Mouse (Mus musculus) erythroblast, adult 5-6 weeks (primary cell): ENCODE measurements around the gene Adamts5. TPM values are rescaled to one million over a fixed set of nuclear protein-coding genes. Genes with fewer than 3 reads are reported as not detected.

ENCODE experiments used
- ATAC-seq: replicated peaks from 2 replicates; pipeline ENCODE4 v1.8.0; 2016; ENCODE audit warnings: moderate number of reproducible peaks, mild to moderate bottlenecking, moderate TSS enrichment, inconsistent platforms; ENCODE audit not compliant: poor library complexity, low FRiP score, severe bottlenecking
- total RNA-seq, 2 experiments: library from RNA; stranded (forward) in 1 of 2; stranded (reverse) in 1 of 2; fragments of 150-400 nt in 1 of 2; fragments of 200-764, 138-1000 nt in 1 of 2; gene quantifications; 2 replicates each; pipeline versions ENCODE4 v1.2.3 to v1.2.4; 2015 to 2017; ENCODE audit warnings: low replicate concordance in 2 of 2

The Adamts5 gene
- total RNA-seq, 2 experiments from 2014 or later, result not detected

DNA sequence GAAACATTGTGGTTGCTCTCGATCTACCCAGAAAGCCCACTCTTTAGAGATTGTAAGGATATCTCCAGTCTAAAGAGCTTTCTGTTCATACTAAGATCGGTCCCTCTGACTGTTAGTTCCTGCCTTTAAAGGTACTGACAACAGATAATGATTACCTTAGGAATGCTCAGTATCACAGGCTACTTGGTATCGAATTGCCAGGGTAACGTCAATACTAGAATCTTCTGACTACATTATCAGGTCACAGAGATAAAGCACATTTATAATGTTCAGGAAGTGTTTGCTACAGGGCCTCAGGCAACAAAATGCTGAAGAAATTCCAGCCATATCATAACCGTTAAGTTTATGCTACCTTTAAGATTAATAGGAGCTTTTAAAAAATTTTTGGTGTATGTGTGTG lies 47.1 kb downstream of the Adamts5 start:
- no peak for ATAC-seq

DNA sequence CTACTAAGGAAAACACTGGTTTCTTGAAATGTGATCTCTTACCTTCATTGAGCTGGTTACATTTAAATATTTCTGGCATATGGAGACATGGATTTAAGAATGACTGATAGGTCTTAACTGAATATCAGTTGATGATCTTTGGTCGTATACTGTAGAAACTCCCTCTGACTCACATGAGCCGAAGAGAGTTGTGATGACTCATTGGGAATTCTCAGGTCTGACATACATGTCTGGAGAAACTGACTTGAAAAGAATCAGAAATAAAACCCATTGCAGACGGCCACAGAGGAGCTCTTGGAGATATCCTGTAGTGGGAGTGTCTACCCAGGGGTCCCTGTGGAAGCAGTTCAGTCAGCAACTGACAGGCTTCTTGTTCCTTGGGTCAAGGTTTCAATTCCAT lies 74.6 kb downstream of the Adamts5 start:
- no peak for ATAC-seq

DNA sequence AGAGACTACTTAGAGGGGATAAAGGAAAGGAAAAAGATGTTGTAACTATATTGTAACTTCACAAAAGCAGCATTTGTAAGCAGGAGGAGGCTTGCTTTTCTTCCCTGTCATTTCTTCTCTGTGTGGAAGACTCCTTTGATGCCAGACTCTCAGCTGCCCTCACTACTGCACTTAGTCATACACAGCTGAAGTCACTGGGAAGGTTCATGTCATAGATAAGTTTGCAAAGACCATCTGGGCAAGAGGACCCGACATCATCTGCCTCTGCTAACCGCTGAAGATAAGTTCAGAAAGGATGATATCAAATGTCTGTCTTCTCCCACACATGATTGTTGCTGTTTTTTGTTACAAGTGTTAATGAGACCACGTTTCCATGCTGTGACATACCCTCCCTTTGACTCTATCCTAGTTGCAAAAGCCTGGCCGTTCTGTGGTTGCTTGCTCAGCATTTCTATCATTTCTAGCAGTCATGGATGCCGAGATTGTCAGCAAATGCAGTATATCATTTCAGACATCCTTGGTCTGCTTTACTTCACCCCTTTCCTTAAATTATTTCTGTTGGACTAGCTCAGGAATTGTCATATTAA lies 79.2 kb downstream of the Adamts5 start:
- ATAC-seq, result no peak

DNA sequence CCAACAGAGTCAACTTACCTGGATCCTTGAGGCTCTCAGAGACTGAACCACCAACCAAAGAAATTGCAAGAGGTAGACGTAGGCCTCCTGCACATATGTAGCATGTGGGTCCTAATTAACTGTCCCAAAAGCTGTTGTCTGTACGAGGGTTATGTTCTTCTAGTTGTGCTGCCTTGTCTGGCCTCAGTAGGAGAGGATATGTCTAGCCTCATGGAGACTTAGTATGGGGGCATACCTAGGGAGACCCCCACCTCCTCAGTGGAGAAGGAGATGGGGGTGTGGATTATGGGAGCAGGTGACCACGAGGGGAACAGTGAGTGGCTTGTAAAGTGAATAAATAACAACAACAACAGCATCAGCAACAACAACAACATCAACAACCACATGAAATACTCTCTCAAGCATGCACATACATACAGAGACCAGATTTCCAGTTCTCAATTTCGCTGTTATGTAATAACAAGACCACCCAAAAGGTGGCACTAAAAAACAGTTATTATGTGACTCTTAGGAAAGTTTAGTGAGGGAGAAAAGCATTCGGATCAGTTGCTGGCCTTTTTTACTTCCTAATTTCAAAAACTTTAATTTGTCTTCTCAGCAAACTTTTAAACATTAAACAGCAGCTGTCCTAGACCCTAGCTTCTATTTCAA lies 81.7 kb downstream of the Adamts5 start:
- ATAC-seq, result no peak

DNA sequence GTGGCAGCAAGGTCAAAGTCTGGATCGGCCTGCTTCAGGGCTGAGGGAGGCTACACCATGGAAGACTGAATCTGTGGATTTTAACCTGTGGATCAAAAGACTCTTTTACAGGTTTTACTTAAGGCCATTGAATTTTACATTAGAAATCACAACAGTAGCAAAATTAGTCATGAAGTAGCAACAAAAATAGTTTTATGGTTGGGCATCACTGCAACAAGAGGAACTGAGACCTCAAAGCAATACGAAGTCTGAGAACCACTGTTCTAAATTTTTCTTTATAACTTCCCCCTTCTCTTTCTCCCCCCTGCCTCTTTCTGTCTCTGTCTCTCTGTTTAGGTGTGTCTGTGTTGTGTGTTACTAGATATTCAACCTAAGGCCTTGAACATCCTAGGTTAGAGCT lies 87.5 kb downstream of the Adamts5 start:
- no peak for ATAC-seq

DNA sequence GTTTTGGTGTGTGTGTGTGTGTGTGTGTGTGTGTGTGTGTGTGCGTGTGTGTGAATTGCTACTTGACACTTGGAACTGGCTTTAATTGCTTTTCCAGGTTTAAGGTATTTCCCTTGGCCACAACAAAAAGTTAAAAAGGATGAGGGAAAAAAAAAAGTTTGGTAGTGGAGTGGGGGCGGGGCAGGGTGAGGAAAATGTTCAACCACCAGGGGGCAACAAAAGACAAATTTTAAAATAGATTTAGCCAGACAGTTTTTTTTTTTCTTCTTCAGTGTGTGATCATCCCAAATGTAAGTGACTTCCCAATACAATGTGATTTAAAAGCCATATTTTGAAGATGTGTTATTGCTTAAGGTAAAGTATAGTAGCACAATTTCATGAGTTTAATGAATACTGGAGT lies 94.0 kb downstream of the Adamts5 start:
- no peak for ATAC-seq

DNA sequence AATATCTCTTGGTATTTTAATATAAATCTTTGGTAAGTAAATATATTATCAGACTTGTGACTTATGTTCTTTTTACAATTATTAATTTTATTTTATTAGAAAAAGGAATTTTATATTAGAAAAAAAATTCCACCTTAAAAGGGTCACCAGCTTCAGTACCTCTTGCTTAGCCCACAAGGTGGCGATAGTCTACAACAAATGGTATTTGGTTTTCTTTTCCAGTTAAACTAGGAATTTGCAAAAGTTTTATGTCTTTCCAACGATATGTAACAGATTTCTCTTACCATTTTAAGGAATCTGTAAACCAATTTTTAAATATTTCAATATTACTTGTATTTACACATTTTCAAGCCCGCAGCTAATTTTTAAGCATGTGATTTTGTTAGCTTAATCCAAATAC lies 94.6 kb downstream of the Adamts5 start:
- ATAC-seq, result no peak

Other genes with a start within 250 kb of the Adamts5 start
- not detected in 2 replicates for gene Adamts1, start 98.7 kb downstream of the Adamts5 start, total RNA-seq (2015; ENCODE audit: low replicate concordance)
- gene Adamts1, start 98.7 kb downstream of the Adamts5 start, total RNA-seq (2017; ENCODE audit: low replicate concordance), result not detected in 2 replicates